Mouse (Mus musculus): ENCODE data around the gene Kctd12b. TPM values are rescaled to one million over a fixed set of nuclear protein-coding genes. Genes with fewer than 3 reads are reported as not detected.

The Kctd12b gene
- total RNA-seq (2014; rRNA removed) (3.7 and 5.0 TPM in 2 replicates), polyA plus RNA-seq (2015; fragmentation: Nextera tagmentation; extraction: Ambion mirVana) (1.5 and 2.7 TPM in 2 replicates)

DNA sequence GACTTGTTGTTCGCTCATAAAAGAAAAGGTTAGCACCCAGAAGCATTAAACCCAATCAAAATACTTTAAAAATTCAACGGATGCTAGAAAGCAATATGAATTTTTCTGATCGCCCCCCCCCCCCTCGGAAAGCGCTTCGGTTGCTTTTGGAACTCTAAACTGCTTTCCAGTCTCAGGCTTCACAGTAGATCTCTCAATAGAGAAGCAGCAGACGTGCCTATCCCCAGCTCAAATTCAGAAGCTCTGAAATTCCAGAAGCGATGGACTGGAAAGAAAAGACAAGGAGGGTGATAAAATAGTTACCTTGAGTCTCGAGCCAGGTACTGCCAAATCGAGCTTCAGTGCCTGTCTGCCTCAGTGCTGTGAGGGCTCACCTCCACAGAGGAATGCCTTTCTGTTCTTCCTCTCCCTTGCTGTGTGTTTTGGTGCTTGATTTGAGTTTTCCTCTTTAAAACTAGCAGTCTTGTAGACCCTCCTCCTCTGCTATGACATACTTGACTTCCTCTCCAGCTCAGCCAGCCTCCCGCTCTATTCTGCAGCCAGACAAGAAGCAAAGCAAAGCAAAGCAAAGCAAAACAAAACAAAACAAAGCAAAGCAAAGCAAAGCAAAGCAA lies at the start of gene Kctd12b:
Gene Kctd12b, minus strand, starts transcription at position 610 of the 614 bp plus-strand sequence.
- Histone ChIP-seq H3K27ac (ENCODE audit: low read depth, low read length) (no peak within 1 kb of the TSS), H3K4me3 (ENCODE audit: low read depth, low read length) (peak within 1 kb of the TSS; percentile 26), H3K27me3 (ENCODE audit: insufficient read depth, low read length) (no peaks in the 10 kb centered on the region), H3K4me2 (ENCODE audit: low read depth) (peak within 1 kb of the TSS; percentile 39), H3K9me3 (ENCODE audit: low read length) (no peaks in the 10 kb centered on the region), H3K4me1 (ENCODE audit: insufficient read depth) (no peaks in the 10 kb centered on the region), H3K36me3 (ENCODE audit: insufficient read depth) (no peaks in the 10 kb centered on the region), H3K9ac (no peak within 1 kb of the TSS)
- ATAC-seq (no peak; the same call in 1 of the 2 replicates), DNase-seq (no peak)
- TF ChIP-seq CTCF (IDR thresholded peaks at IDR 0.05; ENCODE audit: low read depth), result no peak
- WGBS, result 24% methylated on average over 11 of the region's 11 CpGs

DNA sequence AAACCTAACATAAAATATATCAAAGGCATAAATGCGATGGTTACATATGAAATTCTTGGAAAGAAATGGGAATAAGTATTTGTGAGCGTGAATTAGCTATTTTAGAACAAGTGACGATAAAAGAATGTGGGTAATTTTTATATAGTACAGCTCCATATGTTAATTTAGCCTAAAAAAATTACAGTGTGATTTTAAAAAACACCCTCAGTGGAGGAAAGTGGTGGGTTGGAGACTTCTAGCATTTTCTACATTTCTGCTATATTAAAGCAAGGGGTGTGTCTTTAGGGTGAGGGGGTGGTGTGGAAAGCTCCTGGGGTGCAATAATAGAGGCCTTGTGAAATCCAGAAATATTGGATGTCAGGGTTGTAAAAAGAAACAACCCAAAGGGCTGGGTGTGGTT lies 46.3 kb upstream of the Kctd12b start:
- H3K4me3 ChIP-seq (ENCODE audit: low read depth, low read length), result no peak overlapping the region
- WGBS, result 71% methylated on average over 3 of the region's 3 CpGs
- no peaks in the 10 kb centered on the region for H3K4me1 ChIP-seq (ENCODE audit: insufficient read depth)
- H3K9me3 ChIP-seq (ENCODE audit: low read length), result no peaks in the 10 kb centered on the region
- TF ChIP-seq CTCF (IDR thresholded peaks at IDR 0.05; ENCODE audit: low read depth), result no peak
- ATAC-seq (no peak), DNase-seq (no peak)
- no peaks in the 10 kb centered on the region for H3K36me3 ChIP-seq (ENCODE audit: insufficient read depth)
- H3K27ac ChIP-seq (ENCODE audit: low read depth, low read length), result no peak overlapping the region
- H3K9ac ChIP-seq, result no peak overlapping the region
- no peaks in the 10 kb centered on the region for H3K27me3 ChIP-seq (ENCODE audit: insufficient read depth, low read length)
- H3K4me2 ChIP-seq (ENCODE audit: low read depth), result no peak overlapping the region

GRCm38 (mm10) chrX:153735697-153736096 lies 39.5 kb upstream of the Kctd12b start:
- H3K27me3 ChIP-seq (ENCODE audit: insufficient read depth, low read length), result no peaks in the 10 kb centered on the region
- DNase-seq (no peak), ATAC-seq (no peak)
- H3K4me3 ChIP-seq (ENCODE audit: low read depth, low read length), result no peak overlapping the region
- no peaks in the 10 kb centered on the region for H3K4me1 ChIP-seq (ENCODE audit: insufficient read depth)
- WGBS, result 56% methylated on average over 4 of the region's 4 CpGs
- no peaks in the 10 kb centered on the region; the same call in 1 of the 2 replicates for H3K36me3 ChIP-seq (ENCODE audit: insufficient read depth)
- H3K9ac ChIP-seq, result no peak overlapping the region
- H3K9me3 ChIP-seq (ENCODE audit: low read length), result no peaks in the 10 kb centered on the region
- H3K27ac ChIP-seq (ENCODE audit: low read depth, low read length), result no peak overlapping the region
- H3K4me2 ChIP-seq (ENCODE audit: low read depth), result no peak overlapping the region
- no peak for TF ChIP-seq CTCF (IDR thresholded peaks at IDR 0.05; ENCODE audit: low read depth)

DNA sequence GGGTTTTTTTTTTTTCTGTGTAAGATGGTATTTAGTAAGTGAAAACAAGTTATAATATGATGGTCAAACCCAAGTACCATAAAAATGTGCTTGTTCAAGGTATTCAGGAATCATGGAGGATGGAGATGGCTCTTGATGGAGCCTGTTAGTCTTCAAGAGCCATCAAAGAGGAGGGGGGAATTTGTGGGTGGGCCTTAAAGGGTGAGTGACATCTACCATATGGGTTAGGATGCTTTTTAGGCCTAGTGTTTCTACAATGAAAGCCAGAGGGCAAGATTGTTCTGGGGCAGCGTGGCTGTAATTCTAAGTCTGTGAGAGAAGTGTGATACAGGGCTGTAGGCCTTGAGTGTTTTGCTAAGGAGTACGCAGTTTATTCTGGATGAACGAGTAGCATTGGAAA lies 28.2 kb upstream of the Kctd12b start:
- 24% methylated on average over 3 of the region's 3 CpGs for WGBS
- Histone ChIP-seq H3K36me3 (ENCODE audit: insufficient read depth) (no peaks in the 10 kb centered on the region), H3K9ac (0 out of 2 replicates have a peak overlapping the region, but pooled peaks have one; percentile 22), H3K4me2 (ENCODE audit: low read depth) (peak overlapping the region; percentile 52), H3K9me3 (ENCODE audit: low read length) (no peaks in the 10 kb centered on the region), H3K27me3 (ENCODE audit: insufficient read depth, low read length) (no peaks in the 10 kb centered on the region), H3K4me1 (ENCODE audit: insufficient read depth) (no peaks in the 10 kb centered on the region), H3K4me3 (ENCODE audit: low read depth, low read length) (peak overlapping the region; percentile 48), H3K27ac (ENCODE audit: low read depth, low read length) (peak overlapping the region; percentile 57)
- peak; percentile 49; the same call in 1 of the 2 replicates for ATAC-seq
- TF ChIP-seq CTCF (IDR thresholded peaks at IDR 0.05; ENCODE audit: low read depth), result no peak
- peak; percentile 31 for DNase-seq

- Histone ChIP-seq H3K4me1 (ENCODE audit: insufficient read depth) (no peaks in the 10 kb centered on the region), H3K4me3 (ENCODE audit: low read depth, low read length) (peak within 1 kb of the TSS; percentile 48), H3K36me3 (ENCODE audit: insufficient read depth) (no peaks in the 10 kb centered on the region), H3K27ac (ENCODE audit: low read depth, low read length) (peak within 1 kb of the TSS; percentile 83), H3K9ac (peak within 1 kb of the TSS; percentile 68), H3K4me2 (ENCODE audit: low read depth) (peak within 1 kb of the TSS; percentile 52), H3K27me3 (ENCODE audit: insufficient read depth, low read length) (no peaks in the 10 kb centered on the region), H3K9me3 (ENCODE audit: low read length) (no peaks in the 10 kb centered on the region)
- TF ChIP-seq CTCF (IDR thresholded peaks at IDR 0.05; ENCODE audit: low read depth), result no peak
- DNase-seq, result peak; percentile 73
- ATAC-seq, result peak; percentile 93
- WGBS, result 20% methylated on average over 32 of the region's 32 CpGs
Observed at GRCm38 (mm10) chrX:153723110-153723916, 27.1 kb upstream of the Kctd12b start, which contains the start of gene Nbdy. TSS of gene Nbdy (plus strand) at chrX:153723590.

- Histone ChIP-seq H3K4me1 (ENCODE audit: insufficient read depth) (no peaks in the 10 kb centered on the region), H3K27ac (ENCODE audit: low read depth, low read length) (no peak overlapping the region), H3K27me3 (ENCODE audit: insufficient read depth, low read length) (no peaks in the 10 kb centered on the region), H3K36me3 (ENCODE audit: insufficient read depth) (no peaks in the 10 kb centered on the region), H3K9ac (no peak overlapping the region), H3K9me3 (ENCODE audit: low read length) (no peaks in the 10 kb centered on the region), H3K4me3 (ENCODE audit: low read depth, low read length) (no peak overlapping the region), H3K4me2 (ENCODE audit: low read depth) (no peak overlapping the region)
- TF ChIP-seq CTCF (IDR thresholded peaks at IDR 0.05; ENCODE audit: low read depth), result peak; percentile 56
- ATAC-seq, result no peak
- 29% methylated on average over 4 of the region's 4 CpGs for WGBS
- DNase-seq, result no peak
Observed at GRCm38 (mm10) chrX:153719602-153720001, 23.4 kb upstream of the Kctd12b start.

GRCm38 (mm10) chrX:153716716-153717115 lies 20.5 kb upstream of the Kctd12b start:
- no peaks in the 10 kb centered on the region for H3K36me3 ChIP-seq (ENCODE audit: insufficient read depth)
- no peak overlapping the region for H3K9ac ChIP-seq
- ATAC-seq (no peak), DNase-seq (no peak)
- H3K27me3 ChIP-seq (ENCODE audit: insufficient read depth, low read length), result no peaks in the 10 kb centered on the region
- no peaks in the 10 kb centered on the region for H3K4me1 ChIP-seq (ENCODE audit: insufficient read depth)
- H3K4me3 ChIP-seq (ENCODE audit: low read depth, low read length), result no peak overlapping the region
- no peak for TF ChIP-seq CTCF (IDR thresholded peaks at IDR 0.05; ENCODE audit: low read depth)
- no peaks in the 10 kb centered on the region for H3K9me3 ChIP-seq (ENCODE audit: low read length)
- WGBS, result 89% methylated on average over 2 of the region's 2 CpGs
- no peak overlapping the region for H3K4me2 ChIP-seq (ENCODE audit: low read depth)
- no peak overlapping the region for H3K27ac ChIP-seq (ENCODE audit: low read depth, low read length)
